Mouse (Mus musculus): ENCODE measurements around the gene Nckap5l. TPM values are rescaled to one million over a fixed set of nuclear protein-coding genes. Genes with fewer than 3 reads are reported as not detected.
A peak's percentile ranks its signal among the peaks of the same experiment; 100 is the strongest.

Gene Nckap5l
- total RNA-seq, 2 experiments from 2014 or later = 0.73 to 4.0 TPM

DNA sequence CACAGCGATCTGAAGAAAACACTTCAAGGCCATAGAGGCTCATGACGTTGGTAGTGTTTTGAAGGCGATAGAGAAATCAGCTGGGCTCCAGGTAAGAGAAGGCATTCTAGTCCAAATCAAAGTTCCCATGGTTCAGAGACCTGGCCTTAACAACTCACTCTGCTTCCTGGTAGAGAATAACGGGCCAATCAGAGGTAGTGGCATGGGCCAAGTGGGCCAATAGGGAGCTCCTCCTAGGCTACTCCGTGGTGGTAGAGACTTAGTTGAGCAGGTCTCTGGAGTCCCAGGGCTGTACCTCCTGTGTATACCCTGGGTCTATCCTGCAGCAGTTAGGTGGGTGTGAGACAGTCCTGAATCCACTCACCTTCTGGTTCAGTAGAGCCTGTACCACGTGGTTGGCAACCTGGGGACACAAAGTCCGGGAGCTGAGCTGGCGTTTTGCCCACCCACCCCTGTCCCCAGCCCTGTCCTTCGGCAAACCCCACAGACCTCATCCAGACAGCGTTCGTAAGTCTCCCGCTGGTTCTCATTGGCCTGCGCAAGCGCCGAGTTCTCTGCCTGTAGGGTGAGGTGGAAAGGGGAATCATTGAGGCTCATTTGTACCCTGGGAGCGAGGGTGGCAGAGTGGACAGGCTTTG lies 24.3 kb downstream of the Nckap5l start:
- ATAC-seq (ENCODE audit: poor library complexity, severe bottlenecking) = no peak

DNA sequence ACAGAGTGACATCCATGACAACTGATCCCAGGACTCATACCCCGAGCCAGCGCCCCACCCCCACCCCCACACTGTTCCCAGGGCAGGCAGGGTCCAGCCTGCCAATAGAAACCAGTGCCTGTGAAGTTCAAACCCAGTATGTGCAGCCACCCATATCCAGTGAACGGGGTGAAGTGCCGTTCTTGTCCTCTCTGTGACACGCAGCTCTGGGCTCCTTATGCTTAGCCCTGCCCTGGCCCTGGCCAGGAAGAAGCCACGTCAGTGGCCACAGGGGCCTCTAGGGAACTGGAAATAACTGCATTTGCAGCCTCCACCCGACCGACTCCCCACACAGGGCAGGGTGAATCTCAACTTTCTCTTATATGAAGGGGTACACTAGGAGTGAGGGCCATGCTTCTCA lies 25.6 kb downstream of the Nckap5l start:
- ATAC-seq (ENCODE audit: poor library complexity, severe bottlenecking) = no peak

DNA sequence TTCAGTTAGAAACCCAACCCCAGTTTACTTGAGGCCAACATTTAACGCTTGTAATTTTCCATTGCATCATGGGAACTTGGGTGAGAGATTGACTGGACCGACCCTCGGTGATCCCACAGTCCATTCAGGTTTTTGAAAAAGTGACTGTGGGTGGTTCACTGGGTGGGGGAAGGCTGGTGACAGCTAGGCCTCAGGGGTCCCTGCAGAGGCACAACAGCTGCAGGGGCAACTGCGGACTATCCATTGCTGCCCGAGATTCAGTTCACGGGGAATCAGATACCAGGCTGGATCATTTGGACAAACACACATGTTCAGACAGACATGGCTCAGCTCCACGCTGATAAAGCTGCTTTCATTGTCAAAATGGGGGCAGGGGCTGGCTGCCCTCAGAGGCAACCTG lies 26.0 kb downstream of the Nckap5l start:
- ATAC-seq (ENCODE audit: poor library complexity, severe bottlenecking) = no peak

DNA sequence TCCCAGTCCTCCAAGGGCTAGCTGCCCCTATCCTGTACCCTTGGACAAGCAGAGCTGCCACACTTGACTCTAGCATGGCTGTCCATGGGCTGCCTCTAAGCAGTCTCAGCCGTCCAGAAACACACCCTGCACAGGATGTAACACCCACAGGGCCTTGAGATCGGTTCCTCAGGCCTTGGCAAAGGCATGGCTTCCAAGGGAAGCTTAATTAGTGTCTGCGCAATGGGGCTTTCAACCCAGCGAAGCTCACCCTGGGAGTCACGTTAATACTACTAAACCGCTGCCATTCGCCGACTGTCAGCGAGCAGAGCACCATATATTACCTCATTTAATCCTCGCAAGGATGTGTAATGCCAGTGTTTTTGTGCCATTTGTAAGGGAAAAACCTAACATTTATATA lies 26.5 kb downstream of the Nckap5l start:
- ATAC-seq (ENCODE audit: poor library complexity, severe bottlenecking) = no peak

DNA sequence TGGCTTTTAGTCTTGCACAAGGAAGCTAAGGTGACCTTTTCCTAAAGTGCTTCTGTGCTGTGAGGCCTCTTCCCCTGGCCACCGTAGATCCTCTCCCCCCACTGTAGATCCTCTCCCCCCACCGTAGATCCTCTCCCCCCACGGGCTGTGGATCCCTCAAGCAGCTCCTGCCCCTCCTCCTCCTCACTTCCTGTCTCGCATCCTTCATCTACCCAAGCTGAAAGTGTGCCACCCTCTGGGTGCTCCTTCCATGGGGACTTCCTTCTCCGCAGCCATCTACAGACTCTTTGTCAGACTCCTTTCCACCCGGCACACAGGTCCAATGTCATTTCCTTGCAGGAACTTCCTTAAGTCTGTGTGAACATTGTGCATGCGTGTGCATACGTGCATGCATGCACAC lies 27.2 kb downstream of the Nckap5l start:
- no peak for ATAC-seq (ENCODE audit: poor library complexity, severe bottlenecking)

DNA sequence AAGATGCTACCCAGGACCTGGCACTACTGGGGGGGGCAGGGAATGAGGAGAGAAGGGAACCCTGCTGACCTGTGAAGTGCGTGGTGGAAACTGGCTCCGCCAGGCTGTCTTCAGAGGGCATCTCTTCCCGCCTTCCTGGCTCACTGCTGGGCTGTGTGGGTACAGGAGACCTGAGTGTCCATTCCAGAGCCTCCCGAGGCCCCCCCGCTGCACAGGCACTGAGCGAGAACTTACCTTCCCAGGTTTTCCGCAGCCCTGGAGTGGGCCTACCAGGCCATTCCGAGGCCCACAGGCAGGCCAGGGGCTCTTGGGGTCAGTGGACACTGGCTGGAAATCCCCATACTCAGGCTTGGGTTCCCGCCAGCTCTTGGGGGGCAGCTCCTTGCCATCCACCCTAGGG lies 33.7 kb downstream of the Nckap5l start:
- ATAC-seq (ENCODE audit: poor library complexity, severe bottlenecking) = no peak

DNA sequence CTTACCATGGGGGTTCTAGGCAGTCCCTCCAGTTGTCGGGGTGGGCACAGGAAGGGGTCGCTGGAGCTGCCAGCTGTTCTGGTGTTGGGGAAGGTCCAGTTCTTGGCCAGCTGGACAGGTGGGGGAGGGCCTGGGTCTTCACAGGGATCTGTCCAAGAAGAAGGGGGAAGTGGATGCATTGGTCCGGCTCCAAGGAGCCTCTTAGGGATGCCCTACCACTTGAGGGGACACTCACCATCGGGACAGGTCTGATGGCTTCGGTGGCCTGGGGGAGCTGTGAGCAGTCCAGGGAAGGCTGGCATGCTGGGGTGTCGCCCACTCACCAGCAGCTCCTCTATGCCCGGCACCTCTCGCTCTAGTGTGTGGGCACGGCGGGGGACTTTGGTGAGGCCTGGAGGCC lies 34.4 kb downstream of the Nckap5l start:
- ATAC-seq (ENCODE audit: poor library complexity, severe bottlenecking) = no peak

DNA sequence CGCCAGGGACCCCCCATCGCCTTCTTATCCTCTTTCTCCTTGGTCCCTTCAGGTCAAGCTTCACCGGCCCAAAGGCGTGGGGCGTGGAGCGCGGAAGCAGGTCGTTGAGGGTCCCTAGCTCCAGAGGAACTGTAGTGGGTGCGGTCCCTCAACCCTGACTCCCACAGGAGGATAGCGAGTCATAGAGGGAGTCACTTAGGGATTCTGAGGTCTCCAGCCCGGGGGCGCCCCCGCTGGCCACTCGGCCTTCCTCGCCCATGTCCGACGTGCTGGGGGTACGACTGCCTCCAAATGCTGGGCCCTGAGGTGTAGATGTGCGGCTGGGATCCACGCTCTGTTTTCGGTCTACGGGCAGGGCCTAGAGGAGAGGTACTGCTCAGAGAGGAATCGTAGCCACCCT lies 35.0 kb downstream of the Nckap5l start:
- no peak for ATAC-seq (ENCODE audit: poor library complexity, severe bottlenecking)

DNA sequence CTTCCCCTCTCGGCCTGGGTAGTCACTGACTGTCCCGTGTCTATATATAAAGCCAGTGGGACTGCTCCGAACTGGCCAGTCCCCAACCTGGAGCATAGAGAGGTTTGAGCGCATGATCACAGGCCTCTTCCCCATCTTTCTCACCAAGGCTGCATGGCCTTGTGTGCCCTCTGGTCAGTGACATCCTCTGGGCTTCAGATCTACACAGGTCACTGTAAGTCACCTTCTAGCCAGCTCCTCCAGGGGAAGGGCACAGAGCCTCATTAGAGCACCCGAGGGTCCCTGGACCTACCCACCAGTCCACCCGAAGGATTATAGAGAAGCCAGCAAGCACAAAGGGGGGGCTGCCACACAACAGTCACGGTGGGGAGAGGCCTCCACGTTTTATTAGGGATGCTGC lies 35.9 kb downstream of the Nckap5l start:
- ATAC-seq (ENCODE audit: poor library complexity, severe bottlenecking) = no peak

DNA sequence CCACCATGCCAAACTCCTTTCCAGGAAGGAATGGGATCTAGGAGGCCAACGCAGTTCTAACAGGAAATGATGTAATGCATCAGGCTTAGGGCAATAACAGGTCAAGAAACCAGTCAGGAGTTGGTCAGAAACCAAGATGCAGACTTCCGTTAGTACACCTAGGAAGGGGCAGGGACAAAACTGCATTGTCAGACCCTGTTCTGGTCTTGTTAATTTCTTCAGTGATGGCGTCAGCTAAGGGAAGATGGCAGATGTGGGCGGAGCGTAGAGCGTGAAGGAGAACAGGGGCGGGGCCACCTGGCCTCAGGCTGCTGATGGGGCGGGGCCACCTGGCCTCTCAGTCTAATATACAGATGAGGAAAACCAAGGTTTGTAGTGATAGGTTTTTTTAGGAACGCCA lies 36.4 kb downstream of the Nckap5l start:
- ATAC-seq (ENCODE audit: poor library complexity, severe bottlenecking) = peak; percentile 79

DNA sequence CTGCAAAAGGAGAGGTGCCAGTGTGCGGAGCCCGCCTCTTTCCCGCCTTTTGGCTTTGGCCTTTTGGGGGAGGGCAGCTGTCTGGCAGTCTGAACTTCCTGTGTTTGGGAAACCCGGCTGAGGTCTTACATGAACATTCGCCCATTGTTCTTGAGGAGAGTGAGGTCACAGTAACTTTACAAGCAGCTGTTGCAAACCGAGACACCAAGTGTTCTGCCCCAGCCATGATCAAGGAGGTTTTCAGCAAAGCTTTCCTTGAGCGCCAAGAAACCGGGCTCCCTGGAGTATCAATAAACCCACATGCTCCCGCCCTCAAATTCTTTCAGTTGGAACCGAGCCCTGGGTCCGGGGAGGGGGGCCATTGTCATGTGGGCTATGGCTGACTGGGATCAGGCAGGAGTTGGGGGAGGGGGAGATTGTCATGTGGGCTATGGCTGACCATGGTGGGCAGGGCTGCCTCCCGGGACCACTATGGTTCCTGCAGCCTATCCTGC lies 37.0 kb downstream of the Nckap5l start:
- no peak for ATAC-seq (ENCODE audit: poor library complexity, severe bottlenecking)

DNA sequence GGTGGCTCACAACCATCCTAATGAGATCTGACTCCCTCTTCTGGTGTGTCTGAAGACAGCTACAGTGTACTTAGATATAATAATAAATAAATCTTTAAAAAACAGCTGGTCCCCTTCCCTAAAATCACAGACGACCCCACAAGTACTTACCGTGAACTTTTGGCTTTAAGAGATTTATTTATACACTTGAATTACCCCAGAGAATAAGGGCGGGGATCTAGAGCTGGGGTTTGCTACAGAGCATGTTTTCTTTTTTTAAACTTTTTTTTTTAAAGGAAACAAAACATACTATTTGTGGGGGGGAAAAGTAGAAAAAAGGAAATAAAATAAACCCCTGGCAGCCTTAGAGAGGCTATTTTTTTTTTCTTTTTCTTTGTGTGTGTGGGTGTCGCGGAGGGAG lies 37.4 kb downstream of the Nckap5l start:
- no peak for ATAC-seq (ENCODE audit: poor library complexity, severe bottlenecking)

DNA sequence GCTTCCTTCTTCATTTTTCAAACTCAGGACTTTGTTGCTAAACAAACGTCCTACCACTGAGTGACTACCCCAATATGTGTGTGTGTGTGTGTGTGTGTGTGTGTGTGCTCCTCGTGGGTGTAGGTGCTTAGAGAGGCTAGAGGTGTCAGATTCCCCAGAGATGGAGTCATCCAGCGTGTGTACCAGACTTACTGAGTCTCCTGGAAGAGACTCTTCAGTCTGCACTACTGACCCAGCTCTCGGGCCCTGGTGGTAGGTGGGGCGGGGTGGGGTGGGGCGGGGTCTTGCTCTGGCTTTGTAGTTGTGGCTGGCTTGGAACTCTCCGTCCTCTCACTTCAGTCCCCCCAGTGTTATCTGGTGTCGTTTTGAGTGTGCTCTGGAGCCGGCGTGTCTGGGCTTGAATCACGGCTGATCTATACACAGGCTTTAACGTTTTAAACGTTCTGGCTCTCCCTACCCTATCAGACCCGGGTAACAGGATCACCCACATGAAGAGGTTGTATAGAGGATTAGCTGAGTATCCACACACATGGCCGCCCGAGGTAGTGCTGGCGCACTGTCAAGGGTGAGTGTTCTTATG lies 39.8 kb downstream of the Nckap5l start:
- no peak for ATAC-seq (ENCODE audit: poor library complexity, severe bottlenecking)

DNA sequence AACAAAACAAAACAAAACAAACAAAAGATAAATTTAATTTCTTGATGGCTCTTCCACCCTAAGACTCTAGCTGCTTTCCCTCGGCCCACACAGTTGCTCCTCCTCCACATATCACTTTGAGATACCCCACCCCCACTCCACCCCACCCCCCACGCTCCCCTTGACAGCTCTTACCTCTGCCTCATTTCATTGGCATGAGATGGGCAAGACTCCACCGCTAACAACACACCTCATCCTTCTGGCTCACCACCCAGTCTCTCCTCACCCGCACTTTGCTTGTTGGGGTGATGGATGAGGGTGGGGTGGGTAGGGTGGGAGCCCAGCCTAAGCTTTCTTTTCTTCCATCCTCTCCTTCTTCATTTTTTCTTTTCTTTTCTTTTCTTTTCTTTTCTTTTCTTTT lies 40.6 kb downstream of the Nckap5l start:
- ATAC-seq (ENCODE audit: poor library complexity, severe bottlenecking) = no peak

DNA sequence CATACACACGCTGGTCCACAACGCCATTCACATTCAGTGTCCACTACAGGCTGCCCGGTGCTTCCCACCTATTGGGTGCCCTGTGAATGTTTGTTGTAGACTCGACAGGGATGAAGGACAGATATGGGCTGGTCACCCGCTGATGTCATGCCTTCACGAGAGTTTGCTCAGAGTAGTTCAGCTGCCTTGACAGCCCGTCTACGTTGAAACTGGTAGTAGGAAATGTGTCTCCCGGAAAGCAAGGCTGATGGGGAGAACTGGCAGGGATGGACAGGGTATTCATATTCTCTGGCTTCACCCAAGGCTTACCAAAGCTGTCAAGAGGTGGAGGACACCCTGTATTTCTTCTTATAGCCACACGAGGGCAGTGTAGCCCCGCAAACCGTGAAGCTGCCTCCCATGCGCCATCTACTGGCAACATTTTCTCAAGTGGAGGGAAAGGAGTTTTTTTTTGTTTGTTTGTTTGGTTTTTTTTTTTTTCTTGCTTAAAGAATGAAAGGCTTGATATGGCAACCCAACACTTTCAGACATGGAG lies 41.1 kb downstream of the Nckap5l start:
- peak; percentile 85 for ATAC-seq (ENCODE audit: poor library complexity, severe bottlenecking)

DNA sequence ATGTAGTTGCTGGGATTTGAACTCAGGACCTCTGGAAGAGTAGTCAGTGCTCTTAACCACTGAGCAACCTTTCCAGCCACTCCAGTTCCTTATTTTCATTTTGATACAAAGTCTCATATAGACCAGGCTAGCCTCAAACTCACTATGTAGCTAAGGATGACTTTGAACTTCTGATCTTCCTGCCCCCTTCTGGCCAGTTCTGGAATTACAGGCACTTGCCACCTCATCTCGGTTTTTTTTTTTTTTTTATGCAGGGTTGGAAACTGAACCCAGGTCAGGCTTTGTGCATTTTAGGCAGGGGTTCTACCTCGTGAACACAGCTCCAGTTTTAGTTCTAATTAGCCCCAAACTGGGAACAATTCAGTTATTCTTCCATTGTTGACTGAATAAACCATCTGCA lies 41.8 kb downstream of the Nckap5l start:
- ATAC-seq (ENCODE audit: poor library complexity, severe bottlenecking) = peak; percentile 63

DNA sequence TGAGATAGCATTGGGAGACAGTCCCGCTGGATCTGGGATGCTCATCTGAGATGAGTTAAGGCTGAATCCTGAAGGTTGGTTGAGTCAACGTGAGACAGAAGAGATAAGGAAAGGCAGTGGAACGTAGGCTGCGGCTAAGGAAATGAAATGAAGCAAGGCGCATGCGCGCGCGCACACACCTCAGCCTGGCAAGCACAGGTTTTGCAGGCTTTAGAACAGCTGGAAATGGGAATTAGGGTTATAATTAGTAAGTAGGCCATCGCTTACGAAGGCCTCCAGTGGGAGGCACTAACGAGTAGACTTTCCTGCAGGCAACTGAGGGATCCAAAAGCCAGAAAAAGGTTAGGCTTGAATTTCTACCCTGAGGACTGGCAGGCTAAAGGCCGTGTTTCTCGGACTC lies 45.8 kb downstream of the Nckap5l start:
- ATAC-seq (ENCODE audit: poor library complexity, severe bottlenecking) = no peak

DNA sequence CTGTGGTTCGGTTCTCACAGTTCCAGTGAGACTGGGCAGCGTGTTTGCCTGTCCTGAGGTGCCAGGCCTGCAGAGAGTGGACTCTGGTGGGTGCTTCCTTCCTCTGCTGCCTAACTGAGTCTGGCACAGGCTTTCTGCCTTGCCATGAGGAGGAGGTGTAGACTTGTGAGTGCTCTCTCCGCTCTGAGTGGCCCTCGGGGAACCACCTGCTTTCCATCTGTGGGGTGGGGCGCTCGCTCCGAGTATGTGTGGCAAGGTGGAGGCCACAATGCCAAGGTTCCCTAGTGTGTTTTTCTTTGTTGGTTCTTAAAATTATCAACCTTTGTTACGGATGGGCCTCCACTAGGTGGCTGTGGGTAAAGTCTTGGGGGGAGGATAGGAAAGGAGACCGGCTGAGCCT lies 48.7 kb downstream of the Nckap5l start:
- no peak for ATAC-seq (ENCODE audit: poor library complexity, severe bottlenecking)

DNA sequence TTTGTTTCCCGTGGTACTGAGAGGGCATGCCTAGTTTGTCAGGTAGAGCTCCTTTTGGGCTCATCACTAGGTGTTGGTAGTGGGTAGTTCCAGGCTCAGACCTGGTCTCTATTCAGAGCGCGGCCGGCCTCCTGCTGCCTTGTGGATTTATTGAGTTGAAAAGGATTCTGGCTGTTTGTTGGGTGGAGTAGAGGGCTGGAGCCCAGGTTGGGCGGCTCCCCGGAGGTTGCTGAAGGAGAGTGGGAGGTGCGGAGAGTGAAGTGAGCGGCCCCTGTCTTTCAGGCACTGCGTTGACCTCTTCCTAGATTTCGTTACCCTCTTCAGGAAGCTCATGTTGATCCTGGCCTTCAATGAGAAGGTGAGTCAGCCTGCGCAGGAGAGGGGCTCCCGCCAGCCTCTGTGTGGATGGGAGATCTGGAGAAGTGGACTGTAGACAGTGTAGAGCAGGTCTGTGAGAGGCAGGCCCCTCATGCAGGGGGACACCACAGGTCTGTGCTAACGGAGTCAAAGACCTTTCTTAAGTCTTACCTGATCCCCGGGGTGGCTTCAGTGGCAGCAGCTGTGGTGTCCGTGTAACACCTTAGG lies 50.5 kb downstream of the Nckap5l start:
- ATAC-seq (ENCODE audit: poor library complexity, severe bottlenecking) = no peak

DNA sequence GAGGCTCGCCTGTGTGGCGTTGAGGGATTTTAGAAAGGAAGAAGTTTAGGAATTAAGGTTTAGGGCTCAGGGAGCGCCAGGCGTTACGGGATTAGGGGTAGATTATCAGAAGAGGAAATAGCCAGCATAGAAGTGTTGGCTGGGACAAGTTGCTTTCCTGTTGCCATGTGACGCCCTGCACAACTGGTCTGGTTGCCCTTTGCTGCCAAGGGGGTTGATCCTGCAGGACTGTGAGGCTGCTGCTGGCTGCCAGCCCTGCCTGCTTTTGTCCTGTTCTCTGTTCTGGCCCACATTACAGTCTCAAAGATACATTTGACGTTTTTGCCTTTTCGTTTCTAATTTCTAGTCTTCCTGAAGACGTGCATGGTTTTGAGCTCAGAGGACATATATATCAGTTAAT lies 52.4 kb downstream of the Nckap5l start:
- ATAC-seq (ENCODE audit: poor library complexity, severe bottlenecking) = no peak

DNA sequence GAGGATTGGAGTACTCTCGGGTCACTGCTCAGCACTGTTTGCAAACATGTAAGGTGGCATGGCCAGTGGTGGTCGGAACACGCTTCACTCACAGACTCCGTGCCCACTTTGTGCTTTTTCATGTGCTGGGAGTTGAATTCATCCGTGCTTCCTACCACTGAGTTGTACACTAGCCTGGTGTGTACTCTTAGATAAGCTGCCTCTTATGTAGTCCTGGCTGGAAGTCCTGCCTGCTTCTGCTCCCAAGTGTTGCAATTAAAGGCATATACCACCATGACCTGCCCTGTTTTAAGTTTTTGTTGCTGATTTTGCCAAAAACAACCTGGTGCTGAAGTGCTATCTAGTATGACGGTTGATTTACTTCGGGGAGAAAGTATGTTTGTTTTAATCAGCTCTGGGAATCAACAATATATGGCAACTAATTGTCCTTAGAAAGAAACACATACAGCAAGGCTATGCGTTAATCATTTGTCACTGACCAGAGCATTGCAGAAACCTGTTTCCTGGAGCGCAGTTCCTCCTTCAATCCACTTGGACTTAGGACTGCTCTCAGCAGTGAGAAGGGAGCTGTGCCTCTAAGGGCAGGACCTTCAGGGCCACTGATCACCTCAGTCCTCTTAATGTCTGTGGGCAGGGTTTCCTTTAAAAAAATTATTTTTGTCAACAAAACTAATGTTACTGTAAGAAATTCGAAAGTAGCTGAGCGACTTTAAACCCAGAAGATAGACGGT lies 54.2 kb downstream of the Nckap5l start:
- ATAC-seq (ENCODE audit: poor library complexity, severe bottlenecking) = no peak

DNA sequence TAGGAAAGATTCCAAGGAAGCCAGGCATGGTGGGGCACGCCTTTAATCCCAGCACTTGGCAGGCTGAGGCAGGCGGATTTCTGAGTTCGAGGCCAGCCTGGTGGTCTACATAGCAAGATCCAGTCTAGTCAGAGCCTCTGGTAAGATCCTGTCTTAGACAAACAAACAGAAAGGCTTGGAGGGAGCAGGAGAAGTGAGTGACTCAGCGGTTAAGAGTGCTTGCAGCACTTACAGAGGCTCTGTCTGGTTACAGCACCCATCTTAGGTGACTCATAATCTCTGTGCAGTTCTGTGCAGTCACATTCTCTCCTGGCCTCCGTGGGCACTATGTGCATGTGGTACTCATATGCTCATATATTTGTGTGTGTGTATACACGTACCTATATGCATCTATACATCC lies 56.9 kb downstream of the Nckap5l start:
- ATAC-seq (ENCODE audit: poor library complexity, severe bottlenecking) = peak; percentile 49
